Mouse (Mus musculus) hindlimb bud, embryonic 11.5 days (tissue): Measurements from ENCODE around the gene Foxi3.

ENCODE experiments used
- DNase-seq: peaks from one replicate; pipeline ENCODE4 v3.0.0-alpha.2; 2012; ENCODE audit warnings: low read depth, low spot score; ENCODE audit errors: extremely low spot score

Foxi3 gene

GRCm38 (mm10) chr6:70956285-70956912 is at the start of gene Foxi3:
TSS of gene Foxi3 (plus strand) at chr6:70956531.
- no peak for DNase-seq

DNA sequence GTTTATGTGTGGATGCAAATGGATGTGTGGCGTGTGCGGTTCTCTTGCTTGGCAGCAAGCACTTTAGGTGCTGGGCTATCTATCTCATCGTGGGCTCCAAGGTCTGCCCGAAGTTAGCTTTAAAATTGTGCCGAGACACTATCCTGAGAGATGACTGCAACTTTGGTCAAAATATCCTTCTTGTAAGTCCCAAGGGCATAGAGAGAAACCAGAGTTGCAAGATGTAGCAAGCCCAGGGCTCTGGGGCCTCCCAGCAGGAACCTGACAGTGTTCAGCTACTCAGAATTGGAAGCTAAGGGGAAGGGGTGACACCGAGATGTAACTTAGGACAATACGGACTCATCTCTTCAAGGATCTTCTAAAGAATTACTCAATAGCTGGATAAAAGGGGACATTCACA is 46.8 kb upstream of the Foxi3 start:
- DNase-seq, result no peak

DNA sequence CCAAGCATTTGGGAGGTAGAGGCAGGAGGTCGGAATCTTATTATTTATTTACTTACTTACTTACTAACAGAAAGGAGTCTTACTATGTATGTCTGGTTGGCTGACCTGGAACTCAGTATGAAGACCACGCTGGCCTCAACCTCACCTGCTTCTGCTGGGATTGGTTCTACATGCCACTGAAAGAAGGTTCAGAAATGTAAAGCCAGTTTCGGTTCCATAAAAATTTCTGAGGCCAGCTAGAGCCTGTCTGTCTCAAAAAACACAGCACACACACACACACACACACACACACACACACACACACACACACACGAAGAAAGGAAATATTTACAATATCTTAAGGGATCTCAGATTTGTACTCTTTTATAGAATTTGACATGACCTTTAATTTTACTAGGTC is 46.0 kb upstream of the Foxi3 start:
- DNase-seq, result no peak

DNA sequence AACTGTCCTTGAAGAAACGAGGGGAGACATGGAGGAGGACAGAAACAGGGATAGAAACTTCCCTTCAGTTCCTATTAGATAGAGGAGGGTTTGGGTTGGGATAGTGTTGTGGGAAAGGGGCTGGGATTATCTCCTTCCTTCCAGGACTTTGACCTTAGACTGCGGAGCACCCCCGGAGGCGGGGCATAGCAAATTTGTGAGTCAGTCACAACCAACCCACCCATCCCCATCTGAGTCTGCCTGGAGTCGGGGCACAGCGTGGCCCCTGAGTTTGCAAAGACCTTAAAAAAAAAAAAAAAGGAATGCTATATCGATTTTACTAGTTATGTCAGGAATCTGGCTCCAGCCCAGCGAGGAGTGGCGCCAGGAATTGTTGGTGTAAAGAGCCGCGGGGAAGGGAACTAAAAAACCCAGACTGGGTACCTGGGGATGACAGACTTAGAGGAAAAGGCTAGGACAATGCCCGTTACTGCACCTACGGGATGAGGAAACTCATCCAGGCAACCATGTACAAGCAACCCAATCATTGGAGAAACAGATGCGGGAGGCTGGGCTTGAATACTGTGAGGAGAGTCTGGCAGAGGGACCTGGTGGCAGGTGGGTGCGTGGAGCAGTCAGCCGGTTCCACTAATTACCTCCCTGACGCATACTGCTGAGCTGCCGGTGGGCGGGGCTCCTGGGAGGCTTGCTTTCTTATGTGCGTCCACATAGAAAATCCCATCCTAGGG is 44.5 kb upstream of the Foxi3 start:
- DNase-seq, result no peak

DNA sequence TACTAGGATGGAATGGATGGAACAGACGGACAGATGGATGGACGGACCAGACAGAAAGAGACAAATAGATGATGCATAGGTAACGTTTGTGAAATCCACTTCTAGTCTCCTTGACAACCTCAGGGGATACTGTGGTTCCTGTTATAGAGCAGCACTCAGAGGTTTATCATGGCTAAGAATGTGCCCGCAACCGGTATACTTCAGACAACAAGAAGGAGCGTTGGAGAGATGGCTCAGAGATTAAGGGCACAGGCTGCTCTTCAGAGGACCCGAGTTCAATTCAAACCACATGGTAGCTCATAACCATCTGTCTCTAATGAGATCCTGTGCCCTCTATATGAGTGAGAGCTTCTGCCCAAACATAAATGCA is 44.0 kb upstream of the Foxi3 start:
- DNase-seq, result no peak

- DNase-seq, result no peak
Observed at GRCm38 (mm10) chr6:70918827-70919226, 37.5 kb upstream of the Foxi3 start, which contains the start of gene Tex37. TSS of gene Tex37 (minus strand) at chr6:70918927.

GRCm38 (mm10) chr6:70921274-70922074 is 34.9 kb upstream of the Foxi3 start:
- DNase-seq, result peak; percentile 61

DNA sequence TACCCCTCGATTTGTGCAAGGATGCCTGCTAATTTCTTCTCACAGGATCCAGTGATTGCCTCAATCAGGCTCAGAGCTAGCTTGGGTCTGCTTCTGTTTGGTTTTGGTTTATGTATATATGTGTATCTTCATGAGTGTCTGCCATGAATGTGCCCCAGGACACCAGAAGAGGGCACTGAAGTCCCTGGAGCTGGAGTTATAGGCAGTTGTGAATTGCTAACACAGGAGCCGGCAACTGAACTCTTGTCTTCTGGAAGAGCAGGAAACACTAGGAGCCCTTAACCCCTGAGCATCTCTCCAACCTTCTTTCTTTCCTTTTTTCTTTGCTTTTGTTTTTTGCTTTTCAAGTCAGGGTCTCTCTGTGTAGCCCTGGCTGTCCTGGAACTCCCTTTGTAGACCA is 24.5 kb upstream of the Foxi3 start:
- no peak for DNase-seq

DNA sequence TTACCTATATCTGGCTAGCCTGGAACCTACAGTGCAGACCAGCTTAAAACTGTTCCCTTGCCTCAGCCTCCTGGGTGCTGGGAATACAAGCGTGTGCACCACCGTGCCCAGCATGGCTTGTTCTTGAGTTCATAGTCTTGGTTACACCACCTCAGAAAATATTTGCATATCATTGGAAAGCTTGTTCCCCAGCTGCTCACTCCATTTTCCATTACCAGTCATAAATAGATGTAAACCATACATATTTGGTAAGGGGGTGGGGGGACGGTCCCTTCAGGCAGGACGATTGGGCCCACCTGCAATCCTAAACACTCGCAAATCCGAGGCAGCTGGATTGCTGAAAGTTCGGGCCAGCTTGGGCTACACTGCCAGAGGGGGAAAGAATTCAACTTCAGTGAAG is 3.1 kb upstream of the Foxi3 start:
- no peak for DNase-seq

DNA sequence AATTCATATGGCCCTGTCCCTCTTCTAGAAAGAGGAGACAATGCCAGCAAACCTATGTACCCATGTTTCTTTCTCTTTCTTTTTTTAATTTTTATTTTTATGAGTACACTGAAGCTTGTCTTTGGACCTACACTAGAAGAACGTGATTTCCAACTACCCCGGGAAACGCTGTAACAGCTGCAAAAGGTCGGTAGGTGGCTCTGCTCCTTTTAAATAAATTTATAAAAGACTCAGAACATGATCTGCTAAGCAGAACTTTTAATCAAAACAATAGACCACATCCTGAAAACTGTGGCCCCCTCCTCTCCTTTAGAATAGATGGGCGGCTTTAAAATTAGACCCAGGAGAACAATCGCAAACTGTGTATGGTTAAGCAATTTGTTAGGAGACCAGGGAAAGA is 2.3 kb upstream of the Foxi3 start:
- DNase-seq, result no peak

DNA sequence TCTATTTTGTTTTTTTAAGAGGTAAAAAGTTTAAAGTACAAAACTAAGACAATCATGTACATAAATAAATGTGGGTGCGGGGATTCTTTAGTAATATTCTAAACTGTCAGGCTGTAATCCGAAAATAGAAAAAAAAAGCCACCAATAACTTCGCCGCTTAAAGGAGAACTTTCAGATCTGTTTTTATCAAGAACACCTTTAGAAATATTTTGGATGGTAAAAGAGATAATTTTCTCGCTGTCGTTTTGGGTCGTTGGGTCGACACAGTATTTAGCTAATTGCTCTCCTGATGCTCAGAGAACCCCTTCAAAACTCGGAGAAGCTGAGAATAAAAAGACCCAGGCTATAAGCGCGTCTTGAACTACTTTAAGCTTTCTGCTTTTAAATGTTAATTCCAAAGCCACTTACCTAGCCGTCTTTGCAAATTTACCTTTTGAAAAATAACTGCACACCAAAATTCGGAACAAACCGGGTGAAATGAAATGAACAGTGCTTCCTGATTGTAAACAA is 985 bp upstream of the Foxi3 start:
- DNase-seq, result peak; percentile 20

- peak; percentile 22 for DNase-seq
Observed at GRCm38 (mm10) chr6:70955841-70956240, 490 bp upstream of the Foxi3 start.

GRCm38 (mm10) chr6:70956936-70957335 is 605 bp downstream of the Foxi3 start:
- DNase-seq, result no peak

DNA sequence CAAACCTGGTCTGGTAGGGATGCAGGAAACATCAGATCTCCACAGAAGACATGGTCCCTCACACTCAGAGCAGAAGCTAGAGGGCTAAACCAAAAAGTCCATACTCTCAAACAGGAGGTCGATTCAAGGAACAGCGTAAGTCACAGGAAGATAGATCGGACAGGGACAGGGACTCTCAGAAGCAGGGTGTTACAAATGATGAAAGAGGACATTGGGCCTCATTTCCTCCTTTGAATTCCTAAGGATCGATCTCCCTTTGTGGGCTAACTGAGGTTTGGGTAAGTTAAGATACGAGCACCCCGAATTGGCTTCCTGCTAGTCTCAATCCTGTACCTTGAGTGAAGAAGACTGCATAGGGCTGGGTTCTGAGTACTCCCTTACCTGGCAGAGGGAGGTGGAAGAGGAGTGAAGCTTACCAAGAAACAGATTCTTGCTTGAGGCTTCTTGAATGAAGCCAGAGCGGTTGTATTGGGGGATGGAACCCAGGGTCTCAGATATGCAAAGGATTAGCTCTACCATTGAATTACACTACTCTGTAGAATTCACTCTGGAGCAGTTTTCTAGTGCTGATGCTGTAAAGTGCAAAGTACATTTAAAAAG is 1.1 kb downstream of the Foxi3 start:
- no peak for DNase-seq

DNA sequence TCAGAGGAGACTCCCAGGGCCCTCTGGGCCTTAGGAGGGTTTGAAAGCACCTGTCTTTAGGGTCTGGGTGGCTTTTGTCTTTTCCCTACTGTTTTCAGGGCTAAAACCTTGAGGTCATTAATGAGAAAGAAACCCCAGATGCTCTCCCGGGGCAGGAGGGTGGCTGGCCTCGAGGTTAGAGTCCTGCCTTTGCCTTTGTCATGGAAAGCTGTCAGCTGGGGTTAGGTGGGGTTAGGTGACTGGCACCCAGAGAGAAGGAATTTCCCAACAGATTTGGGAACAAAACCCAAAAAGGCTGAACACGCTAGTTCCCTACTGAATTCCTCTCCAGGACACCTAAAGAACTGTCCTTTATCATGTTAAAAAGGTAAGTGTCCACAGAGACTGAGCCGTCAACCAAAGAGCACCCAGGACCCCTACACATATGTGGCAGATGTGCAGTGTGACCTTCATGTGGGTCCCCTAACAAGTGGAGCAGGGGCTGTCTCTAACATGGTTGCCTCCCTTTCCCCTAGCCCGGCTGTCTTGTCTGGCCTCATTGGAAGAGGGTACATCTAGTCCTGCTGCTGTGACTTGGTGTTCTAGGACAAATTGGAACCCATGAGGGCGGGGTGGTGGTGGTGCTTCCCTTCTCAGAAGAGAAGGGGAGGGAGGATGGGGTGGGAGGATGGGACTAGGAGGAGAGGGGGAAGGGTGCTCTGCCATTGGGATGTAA is 7.9 kb downstream of the Foxi3 start:
- DNase-seq, result no peak

DNA sequence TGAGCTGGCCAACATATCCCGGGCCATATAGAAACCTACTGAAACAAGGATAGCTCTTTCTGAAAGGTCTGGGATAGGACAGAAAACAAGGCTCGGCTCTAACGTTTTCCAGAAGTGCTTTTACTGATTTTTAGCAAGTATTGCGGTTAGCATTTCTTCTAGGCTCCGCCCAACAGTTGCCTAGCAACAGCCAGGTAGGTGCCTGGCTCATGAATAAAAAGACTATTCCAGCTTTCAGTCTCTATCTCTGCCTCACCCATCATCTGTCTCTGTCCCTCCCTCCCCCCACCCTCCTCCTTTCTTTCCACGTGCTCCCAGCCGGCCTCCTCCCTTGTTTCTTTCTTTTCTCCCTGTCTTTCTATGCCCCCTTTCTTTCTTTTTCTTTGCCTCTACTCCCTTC is 9.4 kb downstream of the Foxi3 start:
- DNase-seq, result no peak

DNA sequence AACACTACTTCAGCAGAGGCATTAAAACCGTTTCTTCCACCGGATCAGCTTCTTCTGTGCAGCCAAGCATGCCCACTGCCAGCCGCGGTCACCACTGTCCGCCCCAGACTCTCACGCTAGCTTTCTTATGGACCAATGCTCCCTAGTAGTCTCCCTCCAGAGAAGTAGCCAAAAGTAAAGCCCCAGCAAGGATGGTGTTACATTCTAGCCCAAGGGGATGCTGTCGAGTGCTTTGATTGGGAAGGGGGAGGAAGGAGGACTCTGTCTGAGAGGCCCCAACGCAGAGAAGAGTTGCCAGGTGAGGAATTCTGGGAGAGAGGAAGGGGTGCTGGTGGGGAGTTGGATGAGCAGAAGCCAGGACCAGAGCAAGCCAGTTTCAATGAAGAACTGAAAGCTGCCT is 11.1 kb downstream of the Foxi3 start:
- no peak for DNase-seq

DNA sequence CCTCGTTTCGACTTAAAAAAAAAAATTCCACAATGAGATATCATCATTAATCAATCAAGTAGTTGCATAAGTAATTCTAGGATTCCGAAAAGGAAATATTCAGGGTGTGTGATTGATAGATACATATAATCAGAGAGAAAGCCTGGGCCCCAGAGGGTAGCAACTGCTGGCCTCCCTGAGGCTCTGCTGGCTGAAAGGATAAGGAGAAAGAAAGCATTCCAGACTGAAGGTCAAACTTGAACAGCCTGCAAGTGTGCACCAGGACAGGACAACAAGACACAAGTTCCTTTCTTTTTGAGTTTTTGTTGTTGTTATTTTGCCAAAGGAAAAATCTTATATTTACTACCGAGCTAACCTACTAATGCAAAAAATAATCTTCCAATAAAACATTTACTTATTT is 12.0 kb downstream of the Foxi3 start:
- no peak for DNase-seq

GRCm38 (mm10) chr6:70973066-70973465 is 16.7 kb downstream of the Foxi3 start:
- no peak for DNase-seq

DNA sequence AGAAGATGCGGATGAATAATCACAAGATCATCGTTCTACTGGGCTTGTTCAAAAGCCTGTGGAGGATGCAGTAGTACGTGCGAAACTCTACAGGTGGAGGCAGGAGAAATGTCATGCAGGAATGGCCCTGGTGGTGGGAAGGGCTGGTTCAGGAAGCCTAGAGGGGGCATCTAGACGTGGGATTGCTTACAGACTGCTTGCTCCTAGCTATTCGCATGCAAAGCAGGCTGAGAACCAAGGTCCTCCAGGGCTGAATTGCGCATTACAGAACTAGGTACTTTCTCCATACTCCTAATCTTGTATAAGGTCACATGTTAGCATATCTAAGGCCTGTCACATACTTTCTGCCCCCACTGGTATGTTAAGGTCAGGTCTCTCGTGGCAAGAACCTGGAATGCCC is 24.7 kb downstream of the Foxi3 start:
- DNase-seq, result no peak

DNA sequence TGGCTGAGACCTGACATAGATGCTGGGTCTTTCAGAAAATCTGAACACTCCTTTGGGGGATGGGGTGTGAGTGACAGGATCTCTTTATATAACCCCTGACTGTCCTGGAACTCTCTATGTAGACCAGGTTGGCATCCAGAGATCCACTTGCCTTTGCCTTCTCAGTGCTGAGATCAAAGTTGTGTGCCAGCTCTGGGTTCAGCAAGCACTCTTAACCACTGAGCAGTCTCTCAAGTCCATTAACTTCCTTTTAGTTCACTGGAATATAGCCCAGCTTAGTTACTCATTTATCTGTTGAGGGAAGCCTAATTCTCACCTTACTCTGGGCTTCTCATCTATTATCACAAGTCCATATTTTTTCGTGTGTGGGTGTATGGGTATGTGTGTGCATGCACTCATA is 26.1 kb downstream of the Foxi3 start:
- no peak for DNase-seq
